Mouse (Mus musculus) C2C12 (cell line): ENCODE measurements around the gene Lrriq4. TPM values are rescaled to one million over a fixed set of nuclear protein-coding genes. Genes with fewer than 3 reads are reported as not detected.

Experiments used
- H3K27me3 ChIP-seq: one replicate; pipeline ENCODE4 v1.6.1; 2011; ENCODE audit not compliant: control insufficient read depth, insufficient read depth, insufficient read length
- H3K36me3 ChIP-seq: one replicate; pipeline ENCODE4 v1.6.1; 2011; ENCODE audit not compliant: control insufficient read depth, insufficient read depth
- H3K4me3 ChIP-seq: one replicate; pipeline ENCODE4 v1.5.1; 2011; ENCODE audit warnings: mild to moderate bottlenecking, control low read depth; ENCODE audit not compliant: poor library complexity, insufficient read depth, severe bottlenecking
- H3K79me2 ChIP-seq: one replicate; pipeline ENCODE4 v1.6.1; 2011; ENCODE audit not compliant: control insufficient read depth, insufficient read depth
- H3K79me3 ChIP-seq: one replicate; pipeline ENCODE4 v1.6.1; 2011; ENCODE audit warnings: low read depth, control low read depth
- H3ac ChIP-seq: one replicate; pipeline ENCODE3; 2011; ENCODE audit warnings: low read depth; ENCODE audit not compliant: control insufficient read depth, insufficient read length
- CEBPB ChIP-seq: IDR thresholded peaks from one replicate; pipeline ENCODE4 v1.6.1; 2011; ENCODE audit warnings: low read depth, mild to moderate bottlenecking, control low read depth, moderate library complexity
- CTCF ChIP-seq: IDR thresholded peaks from one replicate; pipeline ENCODE4 v1.5.1; 2011; ENCODE audit not compliant: control insufficient read depth, insufficient read depth, insufficient read length
- FOSL1 ChIP-seq: IDR thresholded peaks from one replicate; pipeline ENCODE4 v1.8.0; 2011; ENCODE audit warnings: mild to moderate bottlenecking, low read length; ENCODE audit not compliant: poor library complexity, insufficient read depth, severe bottlenecking
- MAX ChIP-seq: IDR thresholded peaks from one replicate; pipeline ENCODE4 v1.6.1; 2011; ENCODE audit warnings: mild to moderate bottlenecking, control low read depth
- MYOD1 ChIP-seq: IDR thresholded peaks from one replicate; pipeline ENCODE4 v1.6.1; 2011; ENCODE audit warnings: low read depth; ENCODE audit not compliant: control insufficient read depth, insufficient read length
- MYOG ChIP-seq: IDR thresholded peaks from one replicate; pipeline ENCODE4 v1.6.1; 2011; ENCODE audit not compliant: control insufficient read depth, insufficient read length; ENCODE audit errors: extremely low read depth
- USF1 ChIP-seq: IDR thresholded peaks from one replicate; pipeline ENCODE4 v1.6.1; 2011; ENCODE audit warnings: low read depth, mild to moderate bottlenecking, control low read depth, moderate library complexity
- polyA plus RNA-seq: library from polyadenylated mRNA; unstranded; fragments of >200 nt; fragmentation: generic; extraction: Trizol; gene quantifications from one replicate; pipeline ENCODE4 v1.2.1, GENCODE M21; 2012; ENCODE audit warnings: missing spikeins

Gene Lrriq4
- polyA plus RNA-seq, 1 experiment = not detected

DNA sequence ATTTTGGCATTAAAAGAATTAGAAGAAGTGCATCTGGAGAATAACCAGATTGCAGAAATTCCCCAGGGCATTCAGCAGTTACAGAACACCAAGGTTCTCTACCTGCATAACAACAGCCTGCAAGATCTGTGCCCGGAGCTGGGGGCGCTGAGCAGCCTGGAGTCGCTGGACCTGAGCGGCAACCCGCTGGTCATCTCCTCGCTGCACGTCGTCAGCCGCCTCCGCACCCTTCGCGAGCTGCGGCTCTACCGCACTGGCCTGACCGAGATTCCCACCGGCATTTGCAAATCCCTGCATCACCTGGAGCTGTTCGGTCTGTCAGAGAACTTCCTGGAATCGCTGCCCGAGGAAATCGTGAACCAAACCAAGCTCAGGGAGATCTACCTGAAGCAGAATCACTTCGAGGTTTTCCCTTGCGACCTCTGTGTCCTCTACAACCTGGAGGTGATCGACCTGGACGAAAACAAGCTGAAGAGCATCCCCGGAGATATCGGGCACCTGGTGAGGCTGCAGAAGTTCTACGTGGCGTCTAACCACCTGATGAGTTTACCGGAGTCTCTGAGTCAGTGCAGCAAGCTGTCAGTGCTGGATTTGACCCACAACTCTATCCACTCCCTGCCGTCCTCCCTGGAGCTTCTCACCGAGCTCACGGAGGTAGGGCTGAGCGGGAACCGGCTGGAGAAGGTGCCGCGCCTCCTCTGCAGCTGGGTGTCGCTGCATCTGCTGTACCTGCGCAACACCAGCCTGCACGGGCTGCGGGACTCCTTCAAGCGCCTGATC lies 5.9 kb downstream of the Lrriq4 start:
- Histone ChIP-seq H3ac (no peak overlapping the region), H3K79me2 (no peaks in the 10 kb centered on the region), H3K79me3 (no peaks in the 10 kb centered on the region), H3K4me3 (no peak overlapping the region), H3K27me3 (peaks cover 23% of the 10 kb centered on the region), H3K36me3 (no peaks in the 10 kb centered on the region)
- no peak for TF ChIP-seq USF1
- no peak for TF ChIP-seq MYOG
- no peak for TF ChIP-seq CTCF
- no peak for TF ChIP-seq CEBPB
- no peak for TF ChIP-seq FOSL1
- TF ChIP-seq MYOD1 = no peak
- TF ChIP-seq MAX = no peak

DNA sequence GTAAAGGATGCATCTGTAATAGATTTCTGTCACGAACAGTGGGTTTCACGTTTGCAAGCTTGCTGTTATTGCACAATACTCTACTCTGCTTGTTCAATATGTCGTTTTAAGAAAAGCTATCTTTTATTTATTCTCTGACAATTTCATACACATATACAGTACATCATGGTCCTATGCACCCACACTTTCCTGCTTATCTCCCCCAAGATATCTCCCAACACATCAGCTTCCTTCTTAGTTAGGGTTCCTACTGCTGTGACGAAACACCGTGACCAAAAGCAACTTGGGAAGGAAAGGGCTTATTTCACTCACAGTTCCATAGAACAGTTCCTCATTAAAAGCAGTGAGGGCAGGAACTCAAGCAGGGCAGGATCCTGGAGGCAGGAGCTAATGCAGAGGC lies 11.6 kb downstream of the Lrriq4 start:
- no peak for TF ChIP-seq CTCF
- TF ChIP-seq MYOD1 = no peak
- TF ChIP-seq MAX = no peak
- TF ChIP-seq FOSL1 = no peak
- TF ChIP-seq MYOG = no peak
- no peak for TF ChIP-seq CEBPB
- no peak for TF ChIP-seq USF1

DNA sequence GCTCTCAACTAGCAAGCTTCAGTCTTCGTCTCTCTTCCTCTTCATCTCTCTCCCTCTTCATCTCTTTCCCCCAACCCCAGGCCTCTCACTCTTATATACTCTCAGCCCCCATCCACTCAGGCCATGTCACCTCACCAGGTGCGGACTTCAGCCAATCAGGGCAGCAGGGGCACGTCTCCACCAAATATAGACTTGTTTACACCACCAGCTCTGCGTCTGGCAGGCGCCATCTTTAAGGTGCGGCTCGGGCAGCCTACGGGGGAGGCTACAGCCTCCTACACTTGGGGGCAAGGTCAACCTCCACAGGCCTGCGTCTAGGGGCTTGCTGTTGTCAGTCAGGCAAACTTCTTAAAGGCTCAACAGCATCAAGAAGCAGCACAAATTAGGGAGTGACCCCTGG lies 14.2 kb downstream of the Lrriq4 start:
- Histone ChIP-seq H3K79me2 (no peaks in the 10 kb centered on the region), H3ac (no peak overlapping the region), H3K79me3 (no peaks in the 10 kb centered on the region), H3K27me3 (no peaks in the 10 kb centered on the region), H3K4me3 (no peak overlapping the region), H3K36me3 (no peaks in the 10 kb centered on the region)
- TF ChIP-seq CEBPB (no peak), FOSL1 (no peak), MYOD1 (no peak), USF1 (no peak), CTCF (no peak), MAX (no peak), MYOG (no peak)

More for the DNA sequence above, 11.6 kb downstream of the Lrriq4 start:
- H3K79me2 ChIP-seq = no peaks in the 10 kb centered on the region
- H3K36me3 ChIP-seq = no peaks in the 10 kb centered on the region
- H3K4me3 ChIP-seq = no peak overlapping the region
- H3K27me3 ChIP-seq = peaks cover 1% of the 10 kb centered on the region
- H3ac ChIP-seq = no peak overlapping the region
- no peaks in the 10 kb centered on the region for H3K79me3 ChIP-seq

DNA sequence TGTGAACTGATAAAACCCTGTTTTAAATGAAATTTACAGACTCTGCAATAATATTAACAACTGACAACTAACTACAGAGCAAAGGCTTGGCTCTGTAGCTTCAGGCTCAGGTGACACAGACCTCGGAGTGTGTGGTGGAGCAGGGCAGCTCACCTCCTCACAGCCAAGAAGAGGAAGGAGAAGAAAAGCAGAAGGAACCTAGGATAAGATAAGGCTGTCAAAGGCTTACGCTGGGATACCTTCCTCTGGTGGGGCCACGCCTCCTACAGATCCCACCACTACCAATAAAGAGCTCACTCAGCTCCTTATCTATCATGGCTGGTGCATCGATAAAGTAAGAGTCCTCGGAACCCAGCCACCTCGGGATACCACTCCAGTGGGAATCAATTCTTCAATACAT lies 38.9 kb downstream of the Lrriq4 start:
- H3ac ChIP-seq = no peak overlapping the region
- no peak for TF ChIP-seq USF1
- no peak for TF ChIP-seq MAX
- no peak for TF ChIP-seq CTCF
- H3K36me3 ChIP-seq = no peaks in the 10 kb centered on the region
- no peaks in the 10 kb centered on the region for H3K79me3 ChIP-seq
- no peaks in the 10 kb centered on the region for H3K27me3 ChIP-seq
- no peaks in the 10 kb centered on the region for H3K79me2 ChIP-seq
- H3K4me3 ChIP-seq = no peak overlapping the region

DNA sequence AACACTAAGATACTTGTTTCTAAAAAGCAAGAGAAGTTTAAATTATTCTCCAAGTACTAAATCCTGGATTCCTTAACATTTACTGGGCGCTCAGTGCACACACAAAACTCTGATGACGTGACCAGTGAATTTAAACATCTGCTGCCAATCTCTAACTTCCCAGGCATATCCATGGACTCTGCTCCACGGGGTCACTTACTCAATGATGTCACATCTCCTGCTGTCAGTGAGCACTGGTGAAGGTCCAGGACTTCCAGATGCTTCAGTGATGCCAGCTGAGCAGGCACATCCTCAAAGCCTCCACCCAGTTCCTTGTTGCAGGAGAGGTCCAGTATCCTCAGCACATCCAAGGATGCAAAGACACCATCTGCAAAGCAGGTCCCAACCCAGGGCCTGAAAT lies 42.9 kb downstream of the Lrriq4 start:
- Histone ChIP-seq H3K79me2 (no peaks in the 10 kb centered on the region), H3ac (no peak overlapping the region), H3K79me3 (no peaks in the 10 kb centered on the region), H3K4me3 (no peak overlapping the region), H3K36me3 (no peaks in the 10 kb centered on the region), H3K27me3 (peaks cover 3% of the 10 kb centered on the region)
- TF ChIP-seq MAX = no peak
- no peak for TF ChIP-seq FOSL1
- no peak for TF ChIP-seq CEBPB
- no peak for TF ChIP-seq CTCF
- TF ChIP-seq USF1 = no peak
- TF ChIP-seq MYOG = no peak

DNA sequence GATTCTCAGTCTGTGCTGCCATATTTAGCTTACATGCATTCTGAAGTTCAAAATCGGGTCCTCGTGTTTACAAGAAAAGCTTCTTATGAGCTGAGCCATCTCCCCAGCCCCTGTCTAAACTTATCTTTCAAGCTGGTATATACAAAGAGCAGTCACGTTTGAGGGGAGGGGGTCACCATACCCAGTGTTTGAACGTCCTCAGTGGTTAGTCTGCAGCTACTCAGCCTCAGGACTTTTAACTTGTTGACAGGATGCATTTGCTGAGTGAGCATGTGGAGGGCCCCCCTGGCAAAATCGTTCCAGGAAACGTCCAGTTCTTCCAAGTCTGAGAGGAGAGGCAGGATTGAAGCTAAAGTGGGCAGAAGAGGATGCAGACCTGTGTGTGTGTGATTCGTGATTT lies 46.7 kb downstream of the Lrriq4 start:
- Histone ChIP-seq H3ac (no peak overlapping the region), H3K79me3 (no peaks in the 10 kb centered on the region)
- TF ChIP-seq USF1 (no peak), CTCF (no peak)

More for the DNA sequence above, 46.7 kb downstream of the Lrriq4 start:
- Histone ChIP-seq H3K4me3 (no peak overlapping the region), H3K79me2 (no peaks in the 10 kb centered on the region), H3K36me3 (no peaks in the 10 kb centered on the region), H3K27me3 (peaks cover 3% of the 10 kb centered on the region)
